ENCODE assay signal across 11 mouse cellular contexts in genomic region chr8:121649423-121649822, GRCm38 (mm10). TPM values are rescaled to one million over a fixed set of nuclear protein-coding genes. Genes with fewer than 3 reads are reported as not detected.
DNase-seq lines count a peak whose midpoint lies in the region; ATAC-seq lines count a peak whose summit lies in the region.
"Had no signal": no experiment of that assay in that cellular context is flagged by ENCODE, and none has a peak within 500 bp of the region (broad histone marks: within the 10 kb centered on the region; RNA-seq: fewer than 3 reads in every experiment).

No protein-coding gene starts in this region.

- no peaks in the 10 kb centered on the region for H3K27me3 ChIP-seq in heart, embryonic 15.5 days
- H3K27me3 ChIP-seq in embryonic facial prominence, embryonic 13.5 days, result no peaks in the 10 kb centered on the region
- H3K27me3 ChIP-seq in hindbrain, embryonic 16.5 days (replicated peaks; ENCODE audit: control insufficient read depth, insufficient read depth, low read length), result no peaks in the 10 kb centered on the region
- no peaks in the 10 kb centered on the region for H3K27me3 ChIP-seq in midbrain, embryonic 13.5 days

- intact Hi-C loops in heart, postnatal 10 days (cut with DNase I), result no loop called here

- 0 out of 2 replicates have a peak overlapping the region, but pooled peaks have one; percentile 73 for H3K9ac ChIP-seq in heart, embryonic 15.5 days
- peak overlapping the region; percentile 78 for H3K9ac ChIP-seq in embryonic facial prominence, embryonic 13.5 days
- H3K9ac ChIP-seq in hindbrain, embryonic 16.5 days (ENCODE audit: low read depth, low read length), result peak overlapping the region; percentile 60; the same call in 1 of the 2 replicates
- H3K9ac ChIP-seq in midbrain, embryonic 13.5 days (replicated peaks), result peak overlapping the region; percentile 95
- H3K9ac ChIP-seq: liver, embryonic 14.5 days had no signal

- H3K4me2 ChIP-seq in heart, embryonic 15.5 days, result peak overlapping the region; percentile 98
- H3K4me2 ChIP-seq in embryonic facial prominence, embryonic 13.5 days, result peak overlapping the region; percentile 96
- peak overlapping the region; percentile 98 for H3K4me2 ChIP-seq in hindbrain, embryonic 16.5 days (ENCODE audit: low read length)
- peak overlapping the region; percentile 94 for H3K4me2 ChIP-seq in midbrain, embryonic 13.5 days (replicated peaks)

- H3K9me3 ChIP-seq in heart, embryonic 15.5 days (replicated peaks), result no peaks in the 10 kb centered on the region
- H3K9me3 ChIP-seq in embryonic facial prominence, embryonic 13.5 days, result no peaks in the 10 kb centered on the region
- no peaks in the 10 kb centered on the region for H3K9me3 ChIP-seq in hindbrain, embryonic 16.5 days (ENCODE audit: control insufficient read depth, low read length)
- no peaks in the 10 kb centered on the region for H3K9me3 ChIP-seq in midbrain, embryonic 13.5 days

- H3K27ac ChIP-seq in heart, embryonic 15.5 days, result no peak overlapping the region
- no peak overlapping the region for H3K27ac ChIP-seq in embryonic facial prominence, embryonic 13.5 days
- no peak overlapping the region for H3K27ac ChIP-seq in hindbrain, embryonic 16.5 days (ENCODE audit: low read depth, low read length)
- H3K27ac ChIP-seq in midbrain, embryonic 13.5 days, result no peak overlapping the region
- H3K27ac ChIP-seq: liver, embryonic 14.5 days had no signal

- ATAC-seq in heart, embryonic 15.5 days (replicated peaks; ENCODE audit: insufficient number of reproducible peaks, insufficient read depth, low FRiP score, low read depth), result no peak
- no peak for ATAC-seq in embryonic facial prominence, embryonic 13.5 days (ENCODE audit: insufficient number of reproducible peaks, insufficient read depth, low FRiP score, low TSS enrichment, low read depth)
- no peak for ATAC-seq in hindbrain, embryonic 16.5 days
- no peak for ATAC-seq in midbrain, embryonic 13.5 days
- ATAC-seq in monocyte, adult 5-6 weeks (replicated peaks; ENCODE audit: insufficient number of reproducible peaks, low FRiP score, low TSS enrichment, poor library complexity, severe bottlenecking), result no peak

- H3K4me1 ChIP-seq in heart, embryonic 15.5 days (replicated peaks), result peaks cover 66% of the 10 kb centered on the region
- H3K4me1 ChIP-seq in embryonic facial prominence, embryonic 13.5 days, result peaks cover 73% of the 10 kb centered on the region
- H3K4me1 ChIP-seq in hindbrain, embryonic 16.5 days (ENCODE audit: control insufficient read depth, insufficient read depth, low read depth, low read length), result peaks cover 70% of the 10 kb centered on the region
- H3K4me1 ChIP-seq in midbrain, embryonic 13.5 days (replicated peaks), result peaks cover 80% of the 10 kb centered on the region

- WGBS in heart, embryonic 15.5 days, result 76% methylated on average over 5 of the region's 5 CpGs
- WGBS in embryonic facial prominence, embryonic 13.5 days, result 79% methylated on average over 5 of the region's 5 CpGs
- WGBS in hindbrain, embryonic 16.5 days, result 66% methylated on average over 5 of the region's 5 CpGs
- 75% methylated on average over 5 of the region's 5 CpGs for WGBS in midbrain, embryonic 13.5 days

- DNase-seq in heart, postnatal 10 days, result no peak
- DNase-seq in layer of hippocampus, adult 8-10 months (ENCODE audit: low spot score in 2 of 2), result no peak
- DNase-seq in right cerebral cortex, postnatal 14 days, result no peak
- DNase-seq: retina, postnatal 1 day had no signal

- H3K36me3 ChIP-seq in heart, embryonic 15.5 days, result no peaks in the 10 kb centered on the region
- 0 out of 2 replicates have a peak, but pooled peaks cover 5% of the 10 kb centered on the region for H3K36me3 ChIP-seq in embryonic facial prominence, embryonic 13.5 days
- 0 out of 2 replicates have a peak, but pooled peaks cover 2% of the 10 kb centered on the region for H3K36me3 ChIP-seq in hindbrain, embryonic 16.5 days (ENCODE audit: control insufficient read depth, insufficient read depth, low read length)
- H3K36me3 ChIP-seq in midbrain, embryonic 13.5 days, result peaks cover 3% of the 10 kb centered on the region; the same call in 1 of the 2 replicates

- H3K4me3 ChIP-seq in heart, embryonic 15.5 days, result peak overlapping the region; percentile 82
- peak overlapping the region; percentile 63; the same call in 1 of the 2 replicates for H3K4me3 ChIP-seq in embryonic facial prominence, embryonic 13.5 days
- H3K4me3 ChIP-seq in hindbrain, embryonic 16.5 days (ENCODE audit: low read length), result peak overlapping the region; percentile 74
- H3K4me3 ChIP-seq in midbrain, embryonic 13.5 days (replicated peaks), result peak overlapping the region; percentile 97

RNA-seq across cellular contexts. Expression of gene Zcchc14, which starts 3.3 kb away (rescaled TPM):
- polyA plus RNA-seq in heart, embryonic 15.5 days (2015; fragmentation: Nextera tagmentation; extraction: Ambion mirVana), result 7.8 and 8.8 TPM in 2 replicates
- 10 to 100 TPM; 40.5 to 43.3 TPM for total RNA-seq in heart, postnatal 10 days (2021)
- 19.4 and 19.9 TPM in 2 replicates for polyA plus RNA-seq in embryonic facial prominence, embryonic 13.5 days (2015; fragmentation: Nextera tagmentation; extraction: Ambion mirVana)
- 19.3 and 20.9 TPM in 2 replicates for polyA plus RNA-seq in hindbrain, embryonic 16.5 days (2015; fragmentation: Nextera tagmentation; extraction: Ambion mirVana)
- polyA plus RNA-seq in midbrain, embryonic 13.5 days (2015; fragmentation: Nextera tagmentation; extraction: Ambion mirVana), result 27.6 and 29.5 TPM in 2 replicates
- total RNA-seq in layer of hippocampus, adult 8-10 months (2022), result 10 to 100 TPM; 77.4 to 92.9 (median 84.7) TPM
- 0.19 to 0.21 TPM in 2 of 3 replicates, not detected in the other for total RNA-seq in monocyte, adult 5-6 weeks (2017)
- total RNA-seq: CH12.LX had no signal

RNA-seq across cellular contexts. Expression of gene Map1lc3b, which starts 59.3 kb away (rescaled TPM):
- 189 and 199 TPM in 2 replicates for polyA plus RNA-seq in heart, embryonic 15.5 days (2015; fragmentation: Nextera tagmentation; extraction: Ambion mirVana)
- 100 to 1,000 TPM; 181 to 187 TPM for total RNA-seq in heart, postnatal 10 days (2021)
- polyA plus RNA-seq in embryonic facial prominence, embryonic 13.5 days (2015; fragmentation: Nextera tagmentation; extraction: Ambion mirVana), result 206 and 242 TPM in 2 replicates
- 355 and 365 TPM in 2 replicates for polyA plus RNA-seq in hindbrain, embryonic 16.5 days (2015; fragmentation: Nextera tagmentation; extraction: Ambion mirVana)
- 364 and 371 TPM in 2 replicates for polyA plus RNA-seq in midbrain, embryonic 13.5 days (2015; fragmentation: Nextera tagmentation; extraction: Ambion mirVana)
- total RNA-seq in layer of hippocampus, adult 8-10 months (2022), result 100 to 1,000 TPM; 143 to 187 (median 172) TPM
- 141 to 166 TPM (median 161 TPM) in 3 replicates for total RNA-seq in monocyte, adult 5-6 weeks (2017)
